Mouse (Mus musculus): ENCODE data around the gene Hist2h3b.

The Hist2h3b gene

DNA sequence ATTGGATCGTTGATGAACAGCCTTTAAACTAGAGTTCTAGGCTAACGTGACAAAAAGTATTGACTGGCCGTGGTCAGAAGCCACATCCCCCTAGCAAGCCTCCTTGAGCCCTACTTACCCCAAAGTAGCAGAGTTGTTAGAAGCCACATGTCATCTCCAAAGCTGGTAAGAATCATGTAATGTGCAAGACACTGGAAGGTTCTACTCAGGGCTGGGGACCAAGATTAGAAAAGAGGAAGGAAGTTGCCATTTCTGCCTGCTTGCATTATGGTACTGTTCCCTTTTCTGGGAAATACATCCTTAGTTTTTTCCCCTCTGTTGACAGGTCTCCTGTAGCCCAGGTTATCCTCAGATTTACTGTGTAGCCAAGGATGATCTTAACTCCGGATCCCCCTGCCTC is 25.3 kb downstream of the Hist2h3b start, which contains the start of gene Fcgr1:
Gene Fcgr1 (minus strand): TSS at position 183 of the 400 bp plus-strand sequence.
- no peak for DNase-seq (ENCODE audit: low spot score in 2 of 2)

DNA sequence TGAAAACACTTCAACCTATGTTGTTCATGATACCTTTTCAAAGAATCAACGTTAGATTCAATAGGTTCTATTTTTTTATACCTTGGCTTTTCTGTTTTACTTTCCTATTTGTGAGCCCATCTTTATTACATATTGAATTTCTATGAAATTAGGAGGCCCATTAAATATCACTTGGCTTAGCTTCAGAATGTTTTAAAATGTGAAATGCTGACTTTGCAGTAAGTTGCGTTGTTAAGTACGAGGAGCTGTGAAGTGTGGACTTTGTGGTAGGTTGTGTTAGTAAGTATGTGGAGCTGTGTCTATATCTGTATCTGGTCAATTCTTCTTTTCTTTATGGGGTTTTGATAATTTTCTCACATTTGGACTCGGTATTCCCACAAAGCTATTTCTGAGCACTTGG is 29.9 kb downstream of the Hist2h3b start:
- DNase-seq (ENCODE audit: low spot score in 2 of 2): no peak

DNA sequence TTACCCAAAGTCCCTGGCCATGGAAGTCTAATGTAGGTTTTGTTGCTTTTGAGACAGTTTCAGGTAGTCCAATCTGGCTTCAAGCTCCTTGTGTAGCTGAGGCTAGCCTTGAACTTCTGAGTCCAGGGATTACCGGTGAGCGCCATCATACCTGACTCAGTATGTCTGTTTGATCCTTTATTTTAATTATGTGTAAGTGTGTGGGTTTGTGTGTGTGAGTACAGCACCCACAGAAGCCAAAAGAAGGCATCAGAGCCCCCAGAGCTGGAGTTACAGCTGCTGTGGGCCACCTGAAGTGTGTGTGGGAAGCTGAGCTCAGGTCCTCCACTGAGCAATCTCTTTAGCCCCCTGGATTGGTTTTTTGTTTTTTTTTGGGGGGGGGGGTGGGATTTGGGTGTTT is 31.1 kb downstream of the Hist2h3b start:
- no peak for DNase-seq (ENCODE audit: low spot score in 2 of 2)

DNA sequence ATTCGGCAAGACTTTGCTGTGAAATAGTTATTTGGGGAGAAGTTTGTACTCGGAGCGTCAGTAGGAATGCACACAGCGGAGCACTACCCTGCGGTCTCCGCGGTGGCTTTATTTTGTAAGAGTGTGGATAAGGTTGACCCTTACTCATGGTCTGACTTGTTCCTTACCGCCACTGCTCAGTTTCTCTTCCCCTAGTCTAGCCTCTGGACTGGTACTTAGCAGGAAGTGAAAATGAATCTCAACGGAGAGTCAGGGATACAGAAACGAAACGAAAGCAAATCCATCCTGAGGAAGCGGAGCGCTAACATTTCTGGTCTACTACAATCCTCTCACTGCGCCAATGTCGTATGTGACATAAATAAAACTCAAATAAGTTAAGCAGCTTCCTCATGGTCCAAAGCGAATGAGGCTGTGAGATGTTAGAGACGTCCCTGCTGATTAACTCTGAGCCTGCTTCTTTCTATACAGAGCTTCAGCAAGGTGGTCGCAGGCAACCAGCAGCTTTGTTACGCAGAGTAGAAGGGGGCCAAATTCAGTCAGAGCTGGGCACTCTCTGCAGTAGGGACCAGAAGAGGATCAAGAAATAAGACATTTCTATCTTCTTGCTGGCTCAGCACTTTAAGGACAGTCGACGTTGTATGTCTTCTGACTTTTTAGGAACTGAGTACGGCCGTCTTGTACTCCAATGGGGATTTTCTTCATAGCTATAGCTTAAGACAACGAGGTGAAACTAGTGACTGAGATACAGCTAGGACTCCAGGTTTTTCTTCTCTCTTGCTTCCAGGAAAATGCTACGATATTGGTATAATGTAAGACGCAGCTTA is 32.5 kb downstream of the Hist2h3b start:
- DNase-seq (ENCODE audit: low spot score in 2 of 2): no peak

DNA sequence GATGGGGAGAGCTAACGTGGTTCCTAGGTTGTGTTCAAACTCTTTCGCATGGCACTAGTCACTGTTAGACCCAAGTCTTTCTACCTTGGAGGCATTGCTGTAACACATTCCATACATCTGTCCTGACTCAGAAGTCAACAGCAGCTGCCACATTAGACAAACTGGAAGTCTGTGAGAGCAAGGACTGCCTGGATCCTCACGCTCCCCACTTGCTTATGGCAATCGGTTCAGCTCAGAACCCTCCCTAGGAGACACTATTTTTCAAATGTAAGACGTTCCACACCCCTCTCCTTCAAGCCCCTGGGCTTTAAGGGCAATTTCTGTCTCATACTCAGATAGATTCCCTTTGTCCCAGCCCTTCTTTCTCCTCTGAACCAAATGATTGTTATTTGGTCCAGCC is 33.6 kb downstream of the Hist2h3b start:
- DNase-seq (ENCODE audit: low spot score in 2 of 2): no peak

DNA sequence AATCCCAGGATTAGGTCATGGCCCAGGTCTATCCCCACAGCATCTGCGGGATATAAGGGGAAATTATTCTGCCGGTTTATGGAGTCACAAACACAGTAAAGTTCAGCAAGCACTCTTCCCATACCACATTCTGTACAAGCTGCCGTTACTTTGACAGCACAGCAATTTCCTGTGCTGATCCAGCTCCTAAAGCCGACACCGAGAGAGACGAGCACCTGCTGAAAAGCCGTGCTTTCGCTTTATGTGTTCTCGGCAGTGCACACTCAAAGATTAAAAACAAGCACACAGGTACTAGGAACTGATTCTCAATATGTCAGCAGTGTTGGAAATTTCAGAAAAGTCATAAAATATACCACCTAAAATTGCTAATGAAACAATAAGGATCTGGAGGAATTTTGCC is 38.1 kb downstream of the Hist2h3b start:
- no peak for DNase-seq (ENCODE audit: low spot score in 2 of 2)

DNA sequence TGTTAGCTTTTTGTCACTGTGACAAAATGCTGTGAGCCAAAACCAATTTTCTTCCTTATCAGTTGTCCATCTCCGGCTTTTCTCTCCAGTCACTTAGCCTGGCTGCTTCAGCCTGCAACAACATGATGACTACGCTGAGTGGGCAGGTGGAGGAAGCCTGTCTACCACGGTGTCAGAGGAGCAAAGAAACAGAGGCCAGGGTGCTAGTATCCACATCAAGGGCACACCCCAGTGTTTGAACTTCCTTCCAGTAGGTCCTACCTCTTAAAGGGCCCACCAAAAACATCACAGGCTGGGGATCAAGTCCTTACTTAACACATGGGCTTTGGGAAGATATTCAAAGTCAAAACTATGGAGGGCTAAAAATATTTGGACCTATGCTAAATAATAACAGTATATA is 41.0 kb downstream of the Hist2h3b start:
- DNase-seq (ENCODE audit: low spot score in 2 of 2): no peak

DNA sequence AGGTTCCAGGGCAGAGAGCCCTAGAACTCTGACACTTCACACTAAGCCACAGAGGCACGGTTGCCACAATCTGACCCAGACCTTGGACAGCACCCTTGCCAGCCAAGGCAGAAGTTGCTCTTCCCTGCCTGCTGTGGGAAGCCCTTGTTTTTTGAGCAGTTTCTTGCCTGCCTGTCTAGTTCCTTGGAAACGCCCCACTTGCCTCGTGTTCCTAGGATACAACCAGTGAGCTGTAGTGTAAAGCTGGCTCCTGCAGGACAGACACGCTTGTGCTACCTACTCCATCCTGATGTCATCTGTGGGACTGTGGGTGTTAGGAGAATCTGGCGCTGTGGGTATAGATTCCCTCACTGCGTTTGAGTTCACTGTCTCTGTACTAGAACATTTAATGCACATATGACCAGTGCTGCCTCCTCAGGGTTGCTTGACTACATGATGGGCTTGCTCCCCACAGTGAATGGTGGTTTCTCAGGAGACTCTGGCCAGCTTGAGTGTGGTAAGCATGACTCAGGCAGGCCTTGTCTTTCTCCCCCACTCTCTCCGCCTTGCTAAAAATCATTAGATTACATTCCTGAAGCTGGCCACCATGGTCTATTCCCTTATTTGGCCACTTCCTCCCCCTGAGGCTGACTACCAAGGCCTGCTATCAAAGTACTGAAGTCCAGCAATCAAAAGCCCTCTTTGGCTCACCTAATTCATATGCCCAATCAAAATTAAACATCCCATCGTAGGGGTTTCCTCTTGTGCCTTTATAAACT is 44.1 kb downstream of the Hist2h3b start:
- DNase-seq (ENCODE audit: low spot score in 2 of 2): no peak
